Mouse (Mus musculus) olfactory bulb, adult 2 months (tissue): ENCODE results near the gene Ntmt1.

Source experiments
- CTCF ChIP-seq: fragments of 200-500 bp; IDR thresholded peaks from 2 replicates; pipeline ENCODE4 v1.5.1; 2012; ENCODE audit warnings: low read depth, mild to moderate bottlenecking, low read length, moderate library complexity; ENCODE audit not compliant: insufficient read depth
- POLR2A ChIP-seq: fragments of 200-500 bp; IDR thresholded peaks from 2 replicates; pipeline ENCODE4 v1.6.1; 2012; ENCODE audit warnings: mild to moderate bottlenecking, low read depth, low read length, moderate library complexity; ENCODE audit not compliant: insufficient read depth

GRCm38 (mm10) chr2:30865426-30865825, 57.8 kb downstream of the Ntmt1 start:
- TF ChIP-seq CTCF: no peak
- TF ChIP-seq POLR2A: no peak
